Mouse (Mus musculus): ENCODE data around the gene Zfp846.
A peak's percentile ranks its signal among the peaks of the same experiment; 100 is the strongest.

Gene Zfp846

DNA sequence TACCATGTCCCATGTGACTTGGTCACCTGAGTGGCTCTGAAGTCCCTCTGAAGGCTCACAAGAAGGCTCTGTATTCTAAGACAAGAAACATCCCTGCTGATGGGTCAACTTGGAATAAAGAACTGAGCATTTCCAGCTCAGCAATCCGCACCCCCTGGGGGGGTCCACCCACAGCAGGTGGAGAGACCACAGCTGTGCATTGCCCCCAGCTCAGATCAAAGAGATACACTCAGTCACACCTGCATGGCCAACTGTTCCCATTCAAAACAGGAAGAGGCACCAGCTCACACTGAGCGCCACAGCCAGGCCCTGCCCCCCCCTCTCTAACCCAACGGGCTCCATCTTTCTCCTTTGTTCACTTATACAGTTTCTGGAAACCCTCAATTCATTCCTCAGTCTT is 55.2 kb downstream of the Zfp846 start:
- no peak for ATAC-seq (ENCODE audit: insufficient number of reproducible peaks, low FRiP score, low TSS enrichment)

DNA sequence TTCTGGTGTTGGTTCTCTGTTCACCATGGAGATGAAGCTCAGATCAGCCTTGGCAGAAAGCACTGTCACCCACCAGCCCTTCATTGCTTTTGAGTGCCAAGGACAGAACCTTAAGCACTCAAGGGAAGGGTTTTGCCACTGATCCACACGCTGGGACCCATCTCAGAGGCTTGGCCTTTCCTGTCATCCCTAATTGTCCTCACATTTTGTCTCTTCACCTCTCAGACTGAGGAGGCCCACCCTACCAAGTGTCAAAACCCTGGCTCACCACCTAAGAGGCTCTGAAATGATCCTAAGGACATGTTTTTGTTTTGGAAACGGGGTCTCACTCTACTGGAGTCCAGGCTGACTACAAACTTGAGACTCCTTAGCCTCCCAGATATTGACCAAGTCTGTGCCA is 55.7 kb downstream of the Zfp846 start:
- ATAC-seq (ENCODE audit: insufficient number of reproducible peaks, low FRiP score, low TSS enrichment), result no peak

DNA sequence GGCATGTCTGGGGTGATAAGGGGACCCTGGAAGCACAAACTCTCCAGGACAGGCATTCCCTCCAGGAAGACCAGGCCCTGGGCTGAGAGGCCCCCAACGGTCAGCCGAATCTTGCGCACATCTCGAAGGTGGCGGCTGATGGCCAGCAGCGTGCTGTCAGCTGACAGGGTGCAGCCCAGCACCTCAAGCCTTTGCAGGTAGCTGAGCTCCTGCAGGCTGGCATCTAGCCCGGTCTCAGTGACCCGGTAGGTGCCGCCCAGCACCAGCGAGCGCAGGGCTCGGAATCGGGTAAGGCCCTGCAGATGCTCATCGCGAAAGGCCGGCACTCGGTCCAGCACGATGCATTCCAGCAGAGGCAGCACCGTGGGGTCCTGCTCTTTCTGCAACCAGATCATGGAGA is 57.5 kb downstream of the Zfp846 start:
- no peak for ATAC-seq (ENCODE audit: insufficient number of reproducible peaks, low FRiP score, low TSS enrichment)

DNA sequence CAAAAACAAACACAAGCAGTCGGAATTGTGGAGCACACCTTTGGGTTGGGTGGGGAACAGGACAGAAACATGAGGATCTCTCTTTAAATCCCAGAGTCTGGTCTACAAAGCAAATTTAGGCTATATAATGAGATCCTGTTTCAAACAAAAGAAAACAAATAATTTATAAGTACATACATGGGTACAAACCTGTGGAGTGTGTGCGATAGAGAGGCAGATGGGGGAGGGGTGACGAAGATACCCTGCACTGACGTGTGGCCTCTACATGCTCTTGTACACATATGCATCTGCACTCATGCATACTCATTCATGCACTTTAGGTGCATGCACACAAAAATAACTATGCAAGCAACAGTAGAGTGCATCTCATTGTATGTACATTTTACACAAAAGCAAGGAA is 58.4 kb downstream of the Zfp846 start:
- ATAC-seq (ENCODE audit: insufficient number of reproducible peaks, low FRiP score, low TSS enrichment), result no peak

DNA sequence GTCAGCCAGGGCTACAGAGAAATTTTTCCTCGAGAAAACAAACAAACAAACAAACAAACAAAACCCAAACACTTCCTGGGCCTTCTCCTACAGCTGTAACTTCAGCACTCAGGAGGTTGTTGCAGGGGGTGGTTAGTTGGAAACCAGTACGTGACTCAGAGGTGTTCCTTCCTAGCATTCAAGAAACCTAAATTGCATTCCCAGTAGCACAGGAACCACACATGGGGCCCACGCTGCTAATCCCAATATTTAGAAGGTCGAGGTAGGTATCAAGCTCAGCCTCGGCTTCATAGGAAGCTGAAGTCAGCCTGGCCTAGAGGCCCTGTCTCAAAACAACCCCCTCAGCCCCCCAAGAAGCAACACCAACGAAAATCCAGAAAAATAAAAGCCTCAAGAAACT is 60.4 kb downstream of the Zfp846 start:
- no peak for ATAC-seq (ENCODE audit: insufficient number of reproducible peaks, low FRiP score, low TSS enrichment)

DNA sequence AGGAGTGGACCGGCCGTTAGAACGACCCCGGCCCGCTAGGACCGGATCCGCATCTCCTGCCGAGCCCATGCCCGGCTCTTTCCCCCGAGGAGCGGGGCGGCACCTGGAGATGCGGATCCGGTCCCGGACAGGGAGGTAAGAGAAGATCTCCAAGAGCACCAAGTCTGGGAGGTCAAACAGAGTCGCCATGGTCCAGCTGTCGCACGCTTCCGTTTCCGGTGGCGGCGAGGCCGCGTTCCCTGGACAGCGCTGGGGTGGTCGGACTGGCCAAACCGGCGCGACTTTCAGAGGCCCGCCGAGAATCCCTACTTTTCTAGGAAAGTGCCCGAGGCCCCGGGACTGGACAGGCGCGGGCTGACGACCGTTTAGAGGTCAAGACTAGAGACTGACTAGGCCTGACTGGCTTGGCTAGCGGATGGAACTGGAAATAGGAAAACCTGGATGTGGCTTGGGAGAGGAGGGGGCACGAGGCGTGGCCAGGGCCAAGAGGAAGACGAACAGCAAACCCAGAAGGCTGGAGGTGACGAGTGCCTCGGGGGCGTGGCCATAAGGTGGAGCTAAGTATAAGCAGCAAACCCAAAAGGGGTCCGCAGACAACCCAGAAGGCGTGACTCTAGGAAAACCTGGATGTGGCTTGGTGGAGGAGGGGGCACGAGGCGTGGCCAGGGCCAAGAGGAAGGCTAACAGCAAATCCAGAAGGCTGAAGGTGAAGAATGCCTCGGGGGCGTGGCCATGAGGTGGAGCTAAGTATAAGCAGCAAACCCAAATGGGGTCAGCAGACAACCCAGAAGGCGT is 61.2 kb downstream of the Zfp846 start, which contains the start of gene Ubl5:
Gene Ubl5 (plus strand): TSS at position 778 of the 795 bp plus-strand sequence.
- ATAC-seq (ENCODE audit: insufficient number of reproducible peaks, low FRiP score, low TSS enrichment), result no peak

DNA sequence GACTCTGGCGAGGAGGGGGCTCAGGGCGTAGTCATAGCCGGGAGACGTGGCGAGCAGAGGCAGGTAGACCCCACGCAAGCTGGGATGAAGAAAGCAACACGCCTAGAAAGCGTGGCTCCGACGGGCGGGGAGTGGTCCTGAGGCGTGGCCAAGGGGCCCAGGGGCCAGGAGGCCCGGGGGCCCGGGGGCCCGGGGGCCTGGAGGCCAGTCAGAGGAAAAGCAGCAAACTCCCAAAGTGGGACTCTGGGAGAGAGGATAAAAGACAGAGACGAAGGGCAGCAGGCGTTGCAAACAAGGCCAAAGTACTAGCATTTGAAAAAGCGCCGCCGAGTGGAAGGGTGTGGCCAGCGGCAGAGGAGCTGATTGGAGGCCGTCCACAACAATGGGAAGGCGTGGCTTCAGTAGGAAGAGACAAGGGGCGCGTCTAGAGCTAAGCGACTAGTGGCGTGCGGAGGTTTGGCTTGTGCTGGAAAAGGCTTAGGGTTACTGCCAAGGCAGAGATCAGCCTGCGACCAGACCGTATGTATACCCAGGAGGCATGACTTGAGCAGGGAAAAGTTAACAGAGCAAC is 61.9 kb downstream of the Zfp846 start:
- no peak for ATAC-seq (ENCODE audit: insufficient number of reproducible peaks, low FRiP score, low TSS enrichment)

DNA sequence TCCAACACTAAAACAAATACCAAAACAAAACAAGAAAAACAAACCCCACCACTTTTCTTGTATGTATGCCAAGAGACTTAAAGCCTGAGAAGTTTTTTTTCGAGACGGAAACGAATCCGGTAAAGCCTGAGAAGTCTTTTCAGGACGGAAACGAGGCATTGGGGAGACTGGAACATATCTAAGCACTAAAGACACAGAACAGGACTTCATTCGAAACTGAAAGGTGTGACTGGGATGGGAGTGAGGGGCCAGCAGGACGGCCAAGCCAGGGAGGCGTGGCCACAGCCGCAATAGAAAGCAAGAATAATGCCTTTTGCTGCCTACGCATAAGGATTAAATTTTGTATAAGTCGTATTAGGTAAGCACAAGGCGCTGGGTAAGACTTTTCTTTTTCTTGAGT is 62.7 kb downstream of the Zfp846 start:
- no peak for ATAC-seq (ENCODE audit: insufficient number of reproducible peaks, low FRiP score, low TSS enrichment)

DNA sequence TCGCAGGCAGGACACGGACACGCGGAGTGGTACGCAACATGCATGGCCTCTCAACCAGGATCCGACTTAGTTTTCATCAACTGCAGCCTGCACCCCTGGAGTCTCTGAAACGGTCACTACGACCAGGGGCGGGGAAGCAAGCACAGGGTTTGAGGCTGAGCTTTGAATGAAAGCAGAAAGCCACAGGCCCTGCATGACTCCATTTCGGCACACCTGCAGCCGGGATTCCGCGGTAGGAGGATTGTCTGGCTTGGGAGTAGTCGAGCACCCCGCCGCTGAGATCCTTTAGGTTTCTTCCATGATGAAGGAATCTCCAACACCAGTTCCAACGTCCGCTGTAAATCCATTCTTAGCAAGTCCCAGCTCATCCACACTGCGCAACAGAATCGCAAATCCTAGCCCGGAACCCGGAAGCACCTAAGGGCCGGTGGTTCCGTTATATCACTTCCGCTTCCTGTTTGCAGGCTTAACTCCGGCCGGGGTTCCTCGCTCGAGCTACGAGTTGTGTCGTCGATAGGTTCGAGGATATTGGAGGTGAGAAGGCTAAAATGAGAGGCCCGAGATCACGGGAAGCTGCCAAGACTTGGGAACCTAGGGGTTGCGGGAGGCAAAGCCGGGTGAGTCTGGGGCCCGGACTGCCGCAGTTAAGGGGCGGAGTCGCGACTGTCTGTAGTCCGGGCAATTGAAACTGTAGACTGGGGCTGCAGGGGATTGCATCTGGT is 63.4 kb downstream of the Zfp846 start, which contains the start of gene Fbxl12:
Gene Fbxl12 (minus strand): TSS at position 408 of the 722 bp plus-strand sequence.
- peak; percentile 80 for ATAC-seq (ENCODE audit: insufficient number of reproducible peaks, low FRiP score, low TSS enrichment)

DNA sequence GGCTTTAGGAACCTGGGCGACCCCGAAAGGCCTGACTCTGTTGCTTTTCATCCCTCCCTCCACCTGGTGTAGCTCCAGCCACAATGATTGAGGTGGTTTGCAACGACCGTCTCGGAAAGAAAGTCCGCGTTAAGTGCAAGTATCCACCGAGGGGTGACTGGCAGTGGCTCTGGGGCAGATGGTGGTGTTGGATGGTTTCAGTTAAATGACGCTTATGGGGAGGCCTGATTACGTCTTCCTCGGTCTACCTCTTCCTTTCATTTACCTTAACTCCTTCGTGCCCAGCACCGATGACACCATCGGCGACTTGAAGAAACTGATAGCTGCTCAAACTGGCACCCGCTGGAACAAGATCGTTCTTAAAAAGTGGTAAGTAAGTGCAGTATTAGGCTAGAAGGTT is 64.0 kb downstream of the Zfp846 start:
- ATAC-seq (ENCODE audit: insufficient number of reproducible peaks, low FRiP score, low TSS enrichment), result no peak

DNA sequence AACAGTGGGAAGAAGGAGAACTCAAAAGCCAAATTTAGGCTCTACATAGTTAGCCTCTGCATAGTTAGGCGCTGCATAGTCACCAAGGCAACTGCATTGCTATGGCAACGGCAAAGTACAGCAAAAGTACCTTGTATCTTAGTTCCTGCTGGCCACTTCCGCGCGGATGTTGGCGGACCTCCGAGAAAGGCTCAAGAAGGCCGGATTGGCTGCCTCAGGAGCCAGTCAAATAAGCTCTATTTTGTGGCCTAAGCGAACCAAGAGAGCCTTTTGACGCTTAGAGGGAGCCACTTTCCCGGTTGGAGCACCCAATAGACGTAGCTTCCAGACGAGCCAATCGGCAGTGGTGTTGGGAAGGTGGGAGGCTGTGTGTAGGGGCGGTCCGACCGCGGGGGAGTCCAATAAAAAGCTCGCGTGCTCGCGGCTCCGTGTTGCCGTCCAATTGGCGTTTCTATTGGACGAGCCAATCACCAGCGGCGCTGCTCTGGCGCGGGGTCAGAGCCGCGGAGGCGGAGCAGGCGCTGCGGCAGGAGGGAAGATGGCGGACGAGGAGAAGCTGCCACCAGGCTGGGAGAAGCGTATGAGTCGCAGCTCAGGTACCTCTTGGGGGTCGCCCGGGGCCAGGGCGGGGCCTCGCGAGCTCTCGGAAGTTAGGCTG is 70.6 kb downstream of the Zfp846 start, which contains the start of gene Pin1:
Gene Pin1 (plus strand): TSS at position 494 of the 658 bp plus-strand sequence.
- ATAC-seq (ENCODE audit: insufficient number of reproducible peaks, low FRiP score, low TSS enrichment), result peak; percentile 98

DNA sequence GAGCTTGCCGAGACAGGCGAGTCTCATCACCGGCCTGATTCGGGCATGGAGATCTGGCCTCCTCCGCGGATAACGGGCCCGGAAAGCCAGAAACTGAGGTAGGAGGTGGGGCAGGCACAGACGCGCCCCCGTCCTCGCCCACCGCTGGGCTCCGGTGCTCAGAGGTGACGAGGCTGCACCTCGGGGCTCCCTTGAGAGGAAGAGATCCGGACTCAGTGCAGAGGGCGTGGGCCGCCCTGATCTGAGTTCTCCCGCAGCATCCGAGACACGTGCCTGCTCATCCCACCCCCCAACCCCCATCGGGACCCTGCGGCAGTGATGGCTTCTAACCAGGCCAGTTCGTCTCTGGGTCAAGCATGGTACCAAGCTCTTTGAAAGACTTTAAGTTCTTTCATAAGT is 71.2 kb downstream of the Zfp846 start:
- ATAC-seq (ENCODE audit: insufficient number of reproducible peaks, low FRiP score, low TSS enrichment), result no peak

DNA sequence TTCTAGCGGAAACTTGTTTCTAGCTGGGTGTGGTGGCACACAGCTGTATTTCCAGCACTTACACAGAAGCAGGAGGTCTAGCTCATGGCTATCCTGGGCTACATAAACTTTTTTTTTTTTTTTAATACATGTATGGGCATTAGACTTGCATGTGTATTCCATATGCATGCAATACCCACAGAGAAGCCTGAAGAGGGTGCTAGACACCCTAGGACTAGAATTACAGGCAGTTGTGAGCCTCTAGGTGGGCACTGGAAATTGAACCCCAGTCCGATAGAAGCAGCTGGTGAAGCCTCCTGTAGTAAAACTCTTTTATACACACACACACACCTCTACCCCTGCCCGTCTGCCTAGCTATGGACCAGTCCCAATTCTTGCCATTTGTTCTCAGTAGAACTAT is 72.8 kb downstream of the Zfp846 start:
- ATAC-seq (ENCODE audit: insufficient number of reproducible peaks, low FRiP score, low TSS enrichment), result no peak
